In the genomic region with DNA sequence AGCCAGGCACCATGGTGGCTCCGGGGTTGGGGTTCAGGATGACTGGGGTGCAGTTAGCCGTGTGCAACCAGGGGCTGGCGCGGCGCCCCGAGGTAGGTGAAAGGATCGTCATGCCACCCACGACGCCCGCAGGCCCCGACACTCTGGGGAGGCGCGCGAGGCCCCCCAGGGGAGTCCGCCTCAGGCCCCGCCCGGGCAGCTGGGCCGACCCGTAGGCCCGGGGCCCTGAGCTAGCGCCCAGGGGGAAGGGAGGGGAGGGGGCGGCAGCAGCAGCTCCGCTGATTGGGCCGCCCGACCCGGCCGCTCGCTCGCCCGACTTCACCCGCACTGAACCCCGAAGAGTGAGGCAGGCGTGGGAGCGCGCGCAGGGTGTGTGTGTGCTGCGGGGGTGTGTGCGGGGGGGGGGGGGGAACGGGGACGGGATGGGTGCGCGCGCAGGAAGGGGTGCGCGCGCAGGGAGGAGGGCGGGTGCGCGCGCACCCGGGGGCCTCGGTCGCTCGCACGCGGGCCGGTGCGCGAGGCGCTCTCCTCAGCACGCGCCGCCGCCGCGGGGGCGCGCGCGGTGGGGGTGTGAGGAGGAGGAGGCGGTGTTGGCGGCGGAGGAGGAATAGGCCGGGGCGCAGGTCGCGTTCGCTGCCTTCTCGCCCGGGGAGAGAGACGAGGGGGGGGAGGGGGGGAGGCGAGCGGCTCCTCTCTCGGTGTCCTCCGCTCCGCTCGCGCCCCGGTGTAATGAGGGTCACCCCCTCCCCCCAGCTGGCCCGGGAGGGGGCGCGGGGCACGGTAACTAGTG, we compare ENCODE assay signal across 8 mouse cellular contexts. TPM values are rescaled to one million over a fixed set of nuclear protein-coding genes. Genes with fewer than 3 reads are reported as not detected.
A peak's percentile ranks its signal among the peaks of the same experiment; 100 is the strongest.
DNase-seq lines count a peak whose midpoint lies in the region; ATAC-seq and TF ChIP-seq lines count a peak whose summit lies in the region.

No protein-coding gene starts in this region.

- H3K36me3 ChIP-seq in E14TG2a.4 (ENCODE audit: insufficient read depth, low read length), result peaks cover 37% of the 10 kb centered on the region
- peaks cover 24% of the 10 kb centered on the region for H3K36me3 ChIP-seq in forebrain, embryonic 13.5 days (ENCODE audit: poor library complexity, severe bottlenecking)
- H3K36me3 ChIP-seq in liver, embryonic 16.5 days (ENCODE audit: control insufficient read depth, insufficient read depth), result peaks cover 6% of the 10 kb centered on the region
- H3K36me3 ChIP-seq in neural tube, embryonic 15.5 days, result peaks cover 9% of the 10 kb centered on the region; the same call in 1 of the 2 replicates

- H3K4me1 ChIP-seq in E14TG2a.4 (replicated peaks; ENCODE audit: low read depth, low read length), result peaks cover 71% of the 10 kb centered on the region
- peaks cover 53% of the 10 kb centered on the region for H3K4me1 ChIP-seq in forebrain, embryonic 13.5 days
- peaks cover 49% of the 10 kb centered on the region for H3K4me1 ChIP-seq in liver, embryonic 16.5 days (ENCODE audit: control insufficient read depth, low read depth, low read length)
- peaks cover 57% of the 10 kb centered on the region for H3K4me1 ChIP-seq in neural tube, embryonic 15.5 days

- no peak for TF ChIP-seq CTCF in E14TG2a.4 (conservative IDR thresholded peaks at IDR 0.05; ENCODE audit: low read length)

- peak; percentile 89 for DNase-seq in heart, postnatal 10 days
- peak; percentile 89 to 94 for DNase-seq in kidney, postnatal 4 days
- DNase-seq in testis, postnatal 10 days (ENCODE audit: low spot score), result peak; percentile 94

- H3K9ac ChIP-seq in forebrain, embryonic 13.5 days, result peak overlapping the region; percentile 98
- peak overlapping the region; percentile 95 for H3K9ac ChIP-seq in liver, embryonic 16.5 days (ENCODE audit: low read depth, low read length)
- H3K9ac ChIP-seq in neural tube, embryonic 15.5 days (replicated peaks), result peak overlapping the region; percentile 84

- ATAC-seq in cerebellum, adult (ENCODE audit: insufficient number of reproducible peaks, low FRiP score, low TSS enrichment), result peak; percentile 59
- peak; percentile 78 for ATAC-seq in forebrain, embryonic 13.5 days
- peak; percentile 80 for ATAC-seq in liver, embryonic 16.5 days (ENCODE audit: low read depth)
- peak; percentile 85 for ATAC-seq in neural tube, embryonic 15.5 days (ENCODE audit: low FRiP score)

- H3K27me3 ChIP-seq in E14TG2a.4 (ENCODE audit: insufficient read depth, low read length), result no peaks in the 10 kb centered on the region
- no peaks in the 10 kb centered on the region for H3K27me3 ChIP-seq in forebrain, embryonic 13.5 days
- H3K27me3 ChIP-seq in liver, embryonic 16.5 days (ENCODE audit: control insufficient read depth, insufficient read depth, low read depth, low read length), result no peaks in the 10 kb centered on the region
- H3K27me3 ChIP-seq in neural tube, embryonic 15.5 days (replicated peaks), result no peaks in the 10 kb centered on the region

- WGBS in forebrain, embryonic 13.5 days, result under 1% methylated on average over 22 of the region's 93 CpGs
- 0% methylated on average over 40 of the region's 93 CpGs for WGBS in liver, embryonic 16.5 days (ENCODE audit: insufficient replicate concordance)
- WGBS in neural tube, embryonic 15.5 days, result 1% methylated on average over 36 of the region's 93 CpGs

- peak overlapping the region; percentile 90 for H3K4me3 ChIP-seq in E14TG2a.4 (replicated peaks; ENCODE audit: low read length)
- peak overlapping the region; percentile 82 for H3K4me3 ChIP-seq in forebrain, embryonic 13.5 days
- peak overlapping the region; percentile 88 for H3K4me3 ChIP-seq in liver, embryonic 16.5 days (ENCODE audit: low read depth, low read length)
- peak overlapping the region; percentile 77 for H3K4me3 ChIP-seq in neural tube, embryonic 15.5 days (replicated peaks)

- no peaks in the 10 kb centered on the region for H3K9me3 ChIP-seq in E14TG2a.4 (ENCODE audit: low read length)
- H3K9me3 ChIP-seq in forebrain, embryonic 13.5 days (replicated peaks), result no peaks in the 10 kb centered on the region
- H3K9me3 ChIP-seq in liver, embryonic 16.5 days (replicated peaks; ENCODE audit: control insufficient read depth, low read length), result no peaks in the 10 kb centered on the region
- H3K9me3 ChIP-seq in neural tube, embryonic 15.5 days (replicated peaks), result no peaks in the 10 kb centered on the region

- H3K4me2 ChIP-seq in forebrain, embryonic 13.5 days, result peak overlapping the region; percentile 88
- peak overlapping the region; percentile 100 for H3K4me2 ChIP-seq in liver, embryonic 16.5 days (ENCODE audit: low read depth, low read length)
- peak overlapping the region; percentile 69 for H3K4me2 ChIP-seq in neural tube, embryonic 15.5 days

- intact Hi-C loops in heart, postnatal 10 days (cut with DNase I), result loop anchor here (10.0 kb wide), 1 partner anchor 233 kb away; a partner anchor contains a TSS

- peak overlapping the region; percentile 98 for H3K27ac ChIP-seq in forebrain, embryonic 13.5 days
- peak overlapping the region; percentile 93 for H3K27ac ChIP-seq in liver, embryonic 16.5 days (ENCODE audit: low read length)
- H3K27ac ChIP-seq in neural tube, embryonic 15.5 days (replicated peaks), result peak overlapping the region; percentile 95

RNA-seq across cellular contexts. Expression of a gene that starts 1.8 kb away (rescaled TPM):
- polyA plus RNA-seq in forebrain, embryonic 13.5 days (2015; fragmentation: Nextera tagmentation; extraction: Ambion mirVana), result 70.7 and 77.2 TPM in 2 replicates
- 10 to 100 TPM; 88.2 to 97.9 TPM for total RNA-seq in heart, postnatal 10 days (2021)
- polyA plus RNA-seq in liver, embryonic 16.5 days (2015; fragmentation: Nextera tagmentation; extraction: Ambion mirVana), result 12.2 and 13.0 TPM in 2 replicates
- 51.4 and 52.1 TPM in 2 replicates for polyA plus RNA-seq in neural tube, embryonic 15.5 days (2015; fragmentation: Nextera tagmentation; extraction: Ambion mirVana)

RNA-seq across cellular contexts. Expression of a gene that starts 59.0 kb away (rescaled TPM):
- 0.25 and 0.48 TPM in 2 replicates for polyA plus RNA-seq in forebrain, embryonic 13.5 days (2015; fragmentation: Nextera tagmentation; extraction: Ambion mirVana)
- total RNA-seq in heart, postnatal 10 days (2021), result under 1 TPM; 0.30 to 0.53 TPM
- polyA plus RNA-seq in liver, embryonic 16.5 days (2015; fragmentation: Nextera tagmentation; extraction: Ambion mirVana), result 6.1 and 6.9 TPM in 2 replicates
- polyA plus RNA-seq in neural tube, embryonic 15.5 days (2015; fragmentation: Nextera tagmentation; extraction: Ambion mirVana), result 1.7 and 2.2 TPM in 2 replicates

Comparison
In these comparisons a context has a peak if more than half of its experiments do, and no peak if none do; other contexts are left out.
1. Peak in every context shown above with its lines: DNase-seq, ATAC-seq, H3K4me3 ChIP-seq and H3K27ac ChIP-seq.